Mouse (Mus musculus) cerebellum, postnatal 10 days (tissue): Measurements from ENCODE around the gene Rnf17.

Experiments
- DNase-seq, 2 experiments: peaks; one replicate each; pipeline ENCODE4 v3.0.0; 2021; ENCODE audit warnings: mixed read lengths in 2 of 2

Gene Rnf17

DNA sequence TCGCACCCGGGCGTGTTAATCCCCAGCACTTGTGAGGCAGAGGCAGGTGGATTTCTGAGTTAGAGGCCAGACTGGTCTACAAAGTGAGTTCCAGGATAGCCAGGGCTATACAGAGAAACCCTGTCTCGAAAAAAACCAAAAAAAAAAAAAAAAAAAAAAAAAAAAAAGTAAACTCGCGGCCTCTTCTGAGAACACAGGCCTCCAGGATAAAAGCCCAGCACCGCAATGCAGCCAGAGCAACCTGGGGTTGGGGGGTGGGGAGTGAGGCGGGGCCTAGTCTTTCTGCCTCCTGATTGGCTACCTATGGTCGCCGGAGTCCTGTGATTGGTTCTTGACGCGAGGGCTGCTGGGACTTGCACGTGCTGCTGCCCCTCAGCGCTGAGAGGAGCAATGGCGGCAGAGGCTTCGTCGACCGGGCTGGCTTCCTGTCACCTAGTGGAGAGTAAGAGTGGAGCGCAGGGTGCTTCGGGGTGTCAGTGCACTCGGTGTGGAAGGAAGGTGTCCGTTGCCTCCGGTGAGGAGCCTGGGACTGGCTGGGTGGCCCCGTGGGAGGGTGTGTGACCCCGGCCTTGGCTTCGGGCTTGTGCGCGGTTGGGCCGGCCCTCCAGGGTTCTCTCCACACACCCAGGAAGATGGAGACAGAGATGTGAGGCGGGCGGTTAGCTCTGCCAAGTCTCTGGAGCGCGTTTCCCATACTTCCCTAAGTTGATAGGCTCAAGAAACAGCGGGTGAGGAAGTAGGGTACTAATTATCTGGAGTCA lies at the start of gene Rnf17:
Gene Rnf17, plus strand, starts transcription at position 271 of the 761 bp plus-strand sequence.
- DNase-seq: no peak

DNA sequence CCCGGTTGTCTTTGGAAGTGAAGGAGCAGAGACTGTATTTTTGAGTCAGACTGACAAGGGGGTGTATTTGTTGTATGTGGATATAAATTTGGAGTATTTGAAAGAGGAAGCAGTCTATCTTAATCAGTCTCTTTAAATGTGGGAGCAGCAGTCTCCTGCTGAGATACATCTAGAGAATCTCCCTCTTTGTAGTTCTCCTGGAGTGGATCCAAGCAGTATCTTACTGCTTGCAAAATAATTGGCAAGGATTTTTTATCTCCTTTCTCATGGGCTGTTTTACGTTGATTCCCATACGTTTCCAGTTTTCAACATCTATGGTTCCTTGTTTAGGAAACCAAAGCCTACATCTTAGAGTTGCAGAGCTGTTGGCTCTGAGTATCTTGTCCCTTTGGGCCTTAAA lies 47.6 kb upstream of the Rnf17 start:
- no peak for DNase-seq

DNA sequence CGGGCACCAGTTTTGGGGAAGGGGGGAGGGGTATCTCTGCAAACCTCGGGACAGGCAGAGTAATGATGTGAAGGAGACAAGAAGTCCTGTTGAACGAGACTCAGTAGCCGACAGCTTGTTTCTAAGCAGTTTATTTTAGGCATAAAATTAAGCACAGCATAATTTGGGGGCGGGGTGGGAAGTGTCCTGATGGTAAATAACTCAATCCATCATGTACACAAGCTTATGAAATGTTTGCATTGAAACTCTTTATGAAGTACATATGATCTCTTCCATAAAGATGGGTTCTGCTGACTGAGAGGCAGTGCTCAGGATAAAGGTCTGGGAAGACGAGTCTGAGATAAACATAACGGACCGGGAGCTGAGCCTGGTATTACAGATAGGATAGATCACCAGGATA lies 47.0 kb upstream of the Rnf17 start:
- DNase-seq: no peak

DNA sequence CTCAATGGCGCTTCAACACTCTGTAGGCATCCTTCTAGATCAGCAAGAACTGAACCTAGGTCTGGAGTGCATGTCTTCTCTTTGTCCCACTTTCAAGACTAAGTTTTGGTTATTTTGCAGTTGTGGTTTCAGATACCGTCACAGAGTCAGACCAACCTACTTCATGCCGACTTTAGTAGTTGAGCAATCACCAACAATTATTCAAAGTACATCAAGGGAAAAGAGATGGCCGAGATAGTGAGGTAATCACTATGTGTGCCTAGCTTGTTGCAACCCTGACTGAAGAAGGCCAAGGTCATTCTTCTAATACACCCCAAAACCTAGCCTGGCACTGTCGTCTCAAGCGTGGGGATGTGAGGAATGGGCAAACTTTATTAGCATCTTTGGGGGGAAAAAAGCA lies 46.2 kb upstream of the Rnf17 start:
- DNase-seq: no peak

GRCm38 (mm10) chr14:56358422-56358821 lies 44.0 kb upstream of the Rnf17 start:
- no peak for DNase-seq

DNA sequence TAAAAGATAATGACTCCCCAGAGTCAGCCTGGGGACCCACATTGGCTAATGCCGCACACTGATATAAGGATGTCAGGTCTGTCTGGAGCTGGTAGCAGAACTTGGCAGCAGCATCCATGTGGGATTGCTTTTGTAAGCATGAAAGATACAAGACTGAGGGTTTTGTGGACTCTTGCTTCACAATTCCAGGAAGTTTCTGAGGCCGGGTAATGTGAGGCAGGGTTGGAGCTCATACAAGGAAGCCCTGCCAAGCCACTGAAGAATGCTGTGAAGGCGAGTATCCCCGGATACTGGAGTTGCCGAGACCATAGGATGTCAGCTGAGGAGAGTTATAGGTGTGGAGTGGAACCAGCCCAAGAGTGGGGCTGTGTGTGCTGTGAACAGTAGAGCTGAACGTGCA lies 43.2 kb upstream of the Rnf17 start:
- no peak for DNase-seq

- peak; percentile 19 to 25 for DNase-seq
Measured at GRCm38 (mm10) chr14:56364711-56365237, 37.6 kb upstream of the Rnf17 start, which contains the start of gene Atp12a. TSS of gene Atp12a (plus strand) at chr14:56365068.

DNA sequence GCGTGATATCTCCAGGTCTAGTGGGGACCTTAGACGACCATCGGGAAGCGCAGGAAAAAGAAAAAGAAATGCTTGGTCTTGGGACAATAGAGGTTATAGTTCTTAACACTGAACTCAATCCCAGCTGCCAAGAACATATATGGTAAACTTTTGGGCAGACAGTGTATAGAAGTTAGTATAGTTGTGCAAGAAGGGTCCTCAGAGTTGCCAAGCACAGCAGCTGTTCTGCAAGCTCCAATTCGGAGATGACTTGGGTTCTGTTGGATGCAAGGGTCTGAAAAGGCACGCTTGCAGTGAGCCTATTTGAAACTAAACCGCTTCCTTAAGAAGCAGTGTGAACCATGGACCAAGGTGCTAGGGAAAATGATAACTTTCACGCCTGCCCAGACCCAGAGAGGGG lies 37.1 kb upstream of the Rnf17 start:
- no peak for DNase-seq

GRCm38 (mm10) chr14:56366712-56367111 lies 35.7 kb upstream of the Rnf17 start:
- peak; percentile 37 to 60 for DNase-seq

GRCm38 (mm10) chr14:56368834-56369233 lies 33.5 kb upstream of the Rnf17 start:
- DNase-seq: peak; percentile 61 to 72

- DNase-seq: peak; percentile 91 to 93
Measured at GRCm38 (mm10) chr14:56375731-56376130, 26.6 kb upstream of the Rnf17 start.

- DNase-seq: no peak
Measured at GRCm38 (mm10) chr14:56377745-56378144, 24.6 kb upstream of the Rnf17 start.

- no peak for DNase-seq
Measured at GRCm38 (mm10) chr14:56379336-56379735, 23.0 kb upstream of the Rnf17 start.

DNA sequence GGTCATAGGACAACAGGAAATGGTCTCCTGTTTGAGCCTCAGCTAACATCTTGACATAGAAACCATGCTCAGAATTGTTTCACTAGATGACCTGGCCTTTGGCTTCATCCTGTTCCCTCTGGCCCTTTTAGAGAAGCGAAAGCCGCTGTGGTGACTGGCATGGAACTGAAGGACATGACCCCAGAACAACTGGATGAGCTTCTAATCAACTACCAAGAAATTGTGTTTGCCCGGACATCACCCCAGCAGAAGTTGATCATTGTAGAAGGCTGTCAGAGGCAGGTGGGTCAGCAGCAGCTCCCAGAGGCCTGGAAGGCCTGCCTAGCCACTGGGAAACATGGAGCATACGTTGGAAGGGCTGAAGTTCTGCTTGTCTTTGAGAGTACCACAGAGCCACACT lies 20.0 kb upstream of the Rnf17 start:
- DNase-seq: no peak

DNA sequence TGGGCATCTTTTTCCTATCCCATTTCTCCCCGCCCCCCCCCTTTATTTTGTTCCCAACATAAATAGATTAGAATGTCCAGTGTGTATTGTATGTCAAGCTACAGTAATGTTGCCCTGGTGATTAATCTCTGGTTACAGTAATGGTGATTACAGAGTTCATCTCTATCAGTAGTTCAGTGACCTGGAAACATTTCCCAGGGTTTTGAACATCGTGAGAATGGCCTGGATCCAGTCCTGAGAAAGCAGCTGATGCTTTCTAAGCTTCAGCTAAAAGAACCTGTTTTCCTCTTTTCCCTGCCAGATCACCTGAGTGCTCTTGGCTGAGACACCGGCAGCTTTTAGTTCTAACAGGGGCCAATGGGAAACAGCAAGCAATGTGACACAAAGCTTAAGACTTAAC lies 12.1 kb upstream of the Rnf17 start:
- DNase-seq: peak; percentile 60 to 73

- no peak for DNase-seq
Measured at GRCm38 (mm10) chr14:56393704-56394312, 8.6 kb upstream of the Rnf17 start.

DNA sequence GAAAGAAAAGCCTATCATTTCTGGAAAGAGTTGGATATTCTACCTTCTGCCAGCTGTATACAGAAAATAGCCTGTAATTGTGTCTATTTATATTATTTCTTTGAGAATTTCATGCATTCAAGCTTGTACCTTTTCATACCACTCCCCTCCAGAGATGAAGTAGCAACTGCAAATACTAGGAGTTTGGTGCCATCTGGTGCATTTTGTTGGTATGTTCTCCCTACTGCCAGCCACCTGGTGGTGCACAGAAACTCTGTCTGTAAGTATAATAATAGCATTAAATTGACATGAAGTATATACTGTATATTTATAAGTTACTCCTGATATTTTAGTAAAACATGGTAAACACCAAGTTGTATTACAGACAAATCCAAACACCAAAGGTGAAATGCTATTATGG lies 4.4 kb upstream of the Rnf17 start:
- peak; percentile 65 to 74 for DNase-seq

GRCm38 (mm10) chr14:56403072-56403375 lies 643 bp downstream of the Rnf17 start:
- DNase-seq: no peak

- DNase-seq: no peak
Measured at GRCm38 (mm10) chr14:56462090-56462489, 59.7 kb downstream of the Rnf17 start.

DNA sequence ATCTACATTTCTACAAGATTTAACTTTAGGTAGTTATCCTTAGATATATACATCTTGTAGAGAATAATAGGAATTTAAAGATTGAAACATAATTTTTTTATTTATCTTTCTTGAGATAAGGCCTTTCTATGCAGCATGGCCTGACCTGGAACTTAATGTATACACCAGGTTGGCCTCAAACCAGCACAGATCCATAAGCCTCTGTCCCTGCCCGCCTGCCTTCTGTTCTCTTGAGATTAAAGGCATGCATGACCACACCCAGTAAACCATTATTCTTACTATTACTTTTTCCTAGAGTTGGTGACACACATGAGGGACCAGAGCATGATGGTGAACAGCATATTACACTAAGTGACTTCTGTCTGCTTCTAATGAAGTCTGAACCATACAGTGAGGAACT lies 60.3 kb downstream of the Rnf17 start:
- DNase-seq: no peak

- DNase-seq: peak; percentile 30 to 42
Measured at GRCm38 (mm10) chr14:56468145-56468544, 65.8 kb downstream of the Rnf17 start.

DNA sequence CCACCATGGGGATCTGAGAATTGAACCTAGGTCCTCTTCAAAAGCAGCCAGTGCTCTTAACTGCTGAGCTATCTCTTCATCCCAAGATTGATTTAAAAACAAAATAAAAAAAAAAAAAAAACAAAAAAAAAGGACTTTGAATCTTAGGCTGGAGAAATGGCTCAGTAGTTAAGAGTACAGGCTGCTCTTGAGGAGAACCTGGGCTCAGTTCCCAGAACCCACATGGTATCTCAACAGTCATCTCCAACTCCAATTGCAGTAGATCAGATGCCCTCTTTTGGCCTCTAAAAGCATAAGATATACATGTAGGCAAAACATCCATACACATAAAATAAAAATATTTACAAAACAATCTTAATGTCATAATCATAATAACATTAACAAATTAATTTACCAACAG lies 87.4 kb downstream of the Rnf17 start:
- peak; percentile 11 to 20 for DNase-seq

DNA sequence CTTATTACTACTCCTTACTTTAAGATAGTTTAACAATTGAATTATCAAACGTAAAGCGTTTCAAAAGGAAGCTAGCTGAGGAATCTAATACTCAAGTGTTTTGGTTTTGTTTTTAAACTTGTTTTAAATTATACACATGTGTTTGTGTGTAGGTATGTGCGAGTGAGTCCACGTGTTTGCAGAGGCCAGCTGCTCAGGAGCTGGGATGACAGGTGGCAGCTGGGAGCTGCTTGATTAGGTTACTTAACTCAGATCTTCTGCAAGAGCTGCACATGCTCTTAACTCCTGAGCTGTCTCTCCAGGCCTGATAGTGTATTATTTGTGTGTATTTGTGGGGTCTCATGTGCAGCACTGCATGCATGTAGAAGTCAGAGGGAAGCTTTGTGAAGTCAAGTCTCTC lies 100.0 kb downstream of the Rnf17 start:
- no peak for DNase-seq

GRCm38 (mm10) chr14:56506743-56507142 lies 104.4 kb downstream of the Rnf17 start:
- DNase-seq: no peak
